Mouse (Mus musculus) bone marrow, adult 2 months (tissue): ENCODE data around the gene Bcdin3d. TPM values are rescaled to one million over a fixed set of nuclear protein-coding genes. Genes with fewer than 3 reads are reported as not detected.

Experiments
- H3K27ac ChIP-seq: fragments of 200-500 bp; 2 replicates; pipeline ENCODE4 v1.5.1; 2012; ENCODE audit warnings: low read depth, mild to moderate bottlenecking, control low read depth, inconsistent platforms, low read length; ENCODE audit not compliant: control insufficient read depth, poor library complexity, insufficient read depth
- H3K4me1 ChIP-seq: fragments of 200-500 bp; 2 replicates; pipeline ENCODE4 v1.6.1; 2011; ENCODE audit warnings: low read length; ENCODE audit not compliant: control insufficient read depth, insufficient read depth
- H3K4me3 ChIP-seq: fragments of 200-500 bp; replicated peaks from 2 replicates; pipeline ENCODE3; 2011; ENCODE audit warnings: mild to moderate bottlenecking, low read depth, low read length, control low read depth; ENCODE audit not compliant: control insufficient read depth
- CTCF ChIP-seq: fragments of 200-500 bp; IDR thresholded peaks from 2 replicates; pipeline ENCODE4 v1.5.1; 2011; ENCODE audit warnings: low read length, control low read depth; ENCODE audit not compliant: control insufficient read depth, insufficient read depth
- POLR2A ChIP-seq: fragments of 200-500 bp; IDR thresholded peaks from 2 replicates; pipeline ENCODE4 v1.6.1; 2011; ENCODE audit warnings: low read depth, mild to moderate bottlenecking, control low read depth, low read length, borderline replicate concordance; ENCODE audit not compliant: control insufficient read depth
- WGBS: fragments of 180-500 bp; shearing (Covaris S2); methylation state at CpG from one replicate; pipeline ENCODE4 v1.1.7; 2018; 5-methylcytosine and 5-hydroxymethylcytosine counted together
- polyA plus RNA-seq: library from polyadenylated mRNA; stranded (reverse); fragments of >200 nt; gene quantifications from 2 replicates; pipeline ENCODE4 v1.2.4, GENCODE M21; 2011; ENCODE audit warnings: low replicate concordance; ENCODE audit not compliant: missing spikeins, insufficient read depth, insufficient read length

Gene Bcdin3d
- polyA plus RNA-seq, 1 experiment: 13.4 TPM

GRCm38 (mm10) chr15:99421676-99422075 lies 52.9 kb downstream of the Bcdin3d start:
- 69% methylated on average over 8 of the region's 8 CpGs for WGBS
- Histone ChIP-seq H3K4me1 (no peaks in the 10 kb centered on the region), H3K4me3 (no peak overlapping the region), H3K27ac (no peak overlapping the region)
- TF ChIP-seq POLR2A (no peak), CTCF (no peak)

GRCm38 (mm10) chr15:99421152-99421551 lies 53.4 kb downstream of the Bcdin3d start:
- Histone ChIP-seq H3K4me3 (no peak overlapping the region), H3K4me1 (no peaks in the 10 kb centered on the region; the same call in 1 of the 2 replicates), H3K27ac (no peak overlapping the region)
- TF ChIP-seq CTCF (no peak), POLR2A (no peak)
- WGBS: 56% methylated on average over 9 of the region's 9 CpGs

DNA sequence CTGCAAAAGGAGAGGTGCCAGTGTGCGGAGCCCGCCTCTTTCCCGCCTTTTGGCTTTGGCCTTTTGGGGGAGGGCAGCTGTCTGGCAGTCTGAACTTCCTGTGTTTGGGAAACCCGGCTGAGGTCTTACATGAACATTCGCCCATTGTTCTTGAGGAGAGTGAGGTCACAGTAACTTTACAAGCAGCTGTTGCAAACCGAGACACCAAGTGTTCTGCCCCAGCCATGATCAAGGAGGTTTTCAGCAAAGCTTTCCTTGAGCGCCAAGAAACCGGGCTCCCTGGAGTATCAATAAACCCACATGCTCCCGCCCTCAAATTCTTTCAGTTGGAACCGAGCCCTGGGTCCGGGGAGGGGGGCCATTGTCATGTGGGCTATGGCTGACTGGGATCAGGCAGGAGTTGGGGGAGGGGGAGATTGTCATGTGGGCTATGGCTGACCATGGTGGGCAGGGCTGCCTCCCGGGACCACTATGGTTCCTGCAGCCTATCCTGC lies 54.0 kb downstream of the Bcdin3d start:
- TF ChIP-seq CTCF: no peak
- Histone ChIP-seq H3K4me1 (no peaks in the 10 kb centered on the region; the same call in 1 of the 2 replicates), H3K4me3 (no peak overlapping the region), H3K27ac (no peak overlapping the region)
- whole genome bisulfite sequencing: 1% methylated on average over 12 of the region's 12 CpGs

DNA sequence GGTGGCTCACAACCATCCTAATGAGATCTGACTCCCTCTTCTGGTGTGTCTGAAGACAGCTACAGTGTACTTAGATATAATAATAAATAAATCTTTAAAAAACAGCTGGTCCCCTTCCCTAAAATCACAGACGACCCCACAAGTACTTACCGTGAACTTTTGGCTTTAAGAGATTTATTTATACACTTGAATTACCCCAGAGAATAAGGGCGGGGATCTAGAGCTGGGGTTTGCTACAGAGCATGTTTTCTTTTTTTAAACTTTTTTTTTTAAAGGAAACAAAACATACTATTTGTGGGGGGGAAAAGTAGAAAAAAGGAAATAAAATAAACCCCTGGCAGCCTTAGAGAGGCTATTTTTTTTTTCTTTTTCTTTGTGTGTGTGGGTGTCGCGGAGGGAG lies 54.4 kb downstream of the Bcdin3d start:
- TF ChIP-seq POLR2A (no peak), CTCF (no peak)
- WGBS: 8% methylated on average over 5 of the region's 5 CpGs
- Histone ChIP-seq H3K4me1 (no peaks in the 10 kb centered on the region; the same call in 1 of the 2 replicates), H3K27ac (no peak overlapping the region), H3K4me3 (no peak overlapping the region)

Other genes starting within 250 kb of the Bcdin3d start
- gene Kcnh3, start 249.9 kb downstream of the Bcdin3d start, polyA plus RNA-seq: 0.47 TPM in 1 of 2 replicates, not detected in the other
- 31.9 and 39.0 TPM in 2 replicates for gene Mcrs1, start 222.8 kb downstream of the Bcdin3d start, polyA plus RNA-seq
- gene Prpf40b, start 179.6 kb downstream of the Bcdin3d start, polyA plus RNA-seq: 7.9 and 16.0 TPM in 2 replicates
- gene Fam186b, start 178.8 kb downstream of the Bcdin3d start, polyA plus RNA-seq: not detected in 2 replicates
- 13.0 and 17.7 TPM in 2 replicates for gene Fmnl3, start 104.2 kb downstream of the Bcdin3d start, polyA plus RNA-seq
- gene Tmbim6, start 81.8 kb downstream of the Bcdin3d start, polyA plus RNA-seq: 93.5 and 146 TPM in 2 replicates
- 2.2 and 4.0 TPM in 2 replicates for gene Nckap5l, start 17.0 kb downstream of the Bcdin3d start, polyA plus RNA-seq
- 0.35 TPM in 1 of 2 replicates, not detected in the other for gene Faim2, start 53.4 kb upstream of the Bcdin3d start, polyA plus RNA-seq
- gene Aqp2, start 104.3 kb upstream of the Bcdin3d start, polyA plus RNA-seq: not detected in 2 replicates
- not detected in 2 replicates for gene Aqp5, start 116.1 kb upstream of the Bcdin3d start, polyA plus RNA-seq
- gene Aqp6, start 126.7 kb upstream of the Bcdin3d start, polyA plus RNA-seq: not detected in 2 replicates
- gene Racgap1, start 176.9 kb upstream of the Bcdin3d start, polyA plus RNA-seq: 57.9 and 66.4 TPM in 2 replicates
- 4.7 TPM in 1 of 2 replicates, not detected in the other for gene Asic1, start 195.6 kb upstream of the Bcdin3d start, polyA plus RNA-seq
- 10.1 and 10.7 TPM in 2 replicates for gene Smarcd1, start 227.4 kb upstream of the Bcdin3d start, polyA plus RNA-seq
- gene Gm17349, start 230.8 kb upstream of the Bcdin3d start, polyA plus RNA-seq: not detected in 2 replicates
- 6.6 and 9.3 TPM in 2 replicates for gene Gpd1, start 242.8 kb upstream of the Bcdin3d start, polyA plus RNA-seq